Mouse (Mus musculus) skeletal muscle tissue, adult 2 months (tissue): Measurements from ENCODE around the gene Cstf2.

ENCODE experiments used
- DNase-seq: peaks from one replicate; pipeline ENCODE4 v3.0.0-alpha.2; 2012; ENCODE audit warnings: low read depth, low spot score

Cstf2 gene

DNA sequence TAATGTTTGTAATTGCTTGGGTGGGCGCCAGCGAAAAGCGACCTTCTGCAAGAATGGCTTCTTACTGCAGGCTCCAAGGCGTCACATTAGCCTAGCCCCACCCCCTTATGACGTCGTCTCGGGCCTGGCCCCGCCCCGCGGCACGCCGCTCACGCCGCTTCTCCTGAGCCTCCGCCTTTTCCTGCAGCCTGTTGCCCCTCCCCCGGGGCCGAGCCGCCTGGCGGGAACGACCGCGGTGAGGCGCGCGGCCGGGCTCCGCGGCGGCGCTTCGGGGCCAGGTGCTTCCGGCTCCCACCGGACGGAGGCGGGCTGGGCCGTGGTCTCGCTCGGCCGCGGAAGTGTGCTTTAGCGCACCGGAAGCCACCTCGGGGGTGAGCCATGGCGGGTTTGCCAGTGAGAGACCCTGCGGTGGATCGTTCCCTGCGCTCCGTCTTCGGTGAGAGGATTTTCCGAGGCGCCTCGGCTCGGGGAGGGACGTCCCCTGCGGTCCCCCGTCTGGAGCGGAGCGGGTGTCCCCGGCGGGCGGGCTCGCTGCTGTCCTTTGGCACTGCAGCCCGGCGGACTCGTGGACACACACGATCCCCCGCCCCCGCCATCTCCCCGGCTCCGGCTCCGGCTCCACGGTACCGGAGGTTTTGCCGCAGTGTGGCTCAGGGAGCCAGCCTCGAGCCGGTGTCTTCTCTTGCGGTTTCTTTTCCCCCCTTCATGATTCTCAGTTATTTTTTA lies at the start of gene Cstf2:
Cstf2 (plus strand) TSS at position 201 of the 726 bp plus-strand sequence.
- DNase-seq = peak; percentile 87

DNA sequence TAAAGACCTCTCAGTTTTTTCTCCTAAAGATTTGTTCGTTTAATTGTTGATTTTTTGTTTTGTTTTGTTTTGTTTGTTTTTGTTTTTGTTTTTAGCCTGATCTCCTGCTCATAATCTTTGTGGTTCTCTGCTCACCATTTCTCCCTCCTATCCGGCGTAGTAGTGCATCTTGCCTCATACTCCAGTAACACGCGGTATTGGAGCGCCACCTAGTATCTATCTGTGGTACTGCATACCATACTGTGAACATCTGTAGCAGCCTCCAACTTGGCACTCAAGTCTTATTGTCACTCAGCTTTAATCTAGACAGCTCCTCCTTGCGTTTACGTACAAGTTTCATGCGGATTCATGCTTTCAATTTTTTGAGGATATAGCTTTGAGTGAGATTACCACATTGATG lies 40.0 kb upstream of the Cstf2 start:
- DNase-seq = peak; percentile 22

DNA sequence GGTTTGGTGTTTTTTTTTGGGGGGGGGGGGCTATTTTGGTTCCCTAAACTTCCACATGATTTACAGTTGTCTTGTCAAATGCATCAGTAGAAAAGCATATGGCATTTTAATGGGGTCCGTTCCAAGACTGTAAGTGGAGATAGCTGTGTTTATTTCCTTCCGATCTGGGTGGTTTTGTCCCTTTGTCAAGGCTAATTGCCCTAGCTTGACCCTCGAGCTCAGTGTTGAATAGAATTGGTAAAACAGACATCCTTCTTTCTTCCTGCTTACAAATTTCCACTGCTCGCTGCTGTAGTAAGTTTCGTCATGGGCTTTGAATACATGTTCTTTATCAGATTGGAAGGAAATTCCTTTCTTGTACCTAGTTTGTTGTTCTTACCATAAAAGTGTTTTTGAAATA lies 38.3 kb upstream of the Cstf2 start:
- DNase-seq = peak; percentile 3

DNA sequence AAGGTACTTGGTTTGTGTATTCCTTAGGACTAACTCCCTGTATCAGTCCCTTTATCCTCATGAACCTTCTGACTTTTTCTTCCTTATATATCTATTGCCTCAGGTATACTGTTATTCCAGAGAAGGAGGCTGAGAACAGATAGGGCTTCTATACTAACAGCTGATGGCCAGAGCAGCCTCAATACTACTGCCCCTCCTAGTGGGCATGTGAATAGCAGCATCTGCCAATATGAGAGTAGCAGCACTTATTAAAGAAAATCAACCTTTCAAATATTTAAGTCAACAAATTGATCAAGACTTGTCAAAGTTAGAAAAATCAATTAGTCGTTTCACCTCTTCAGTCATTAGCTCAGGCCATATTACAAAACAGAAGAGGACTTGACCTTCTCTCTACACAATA lies 10.0 kb upstream of the Cstf2 start:
- no peak for DNase-seq

DNA sequence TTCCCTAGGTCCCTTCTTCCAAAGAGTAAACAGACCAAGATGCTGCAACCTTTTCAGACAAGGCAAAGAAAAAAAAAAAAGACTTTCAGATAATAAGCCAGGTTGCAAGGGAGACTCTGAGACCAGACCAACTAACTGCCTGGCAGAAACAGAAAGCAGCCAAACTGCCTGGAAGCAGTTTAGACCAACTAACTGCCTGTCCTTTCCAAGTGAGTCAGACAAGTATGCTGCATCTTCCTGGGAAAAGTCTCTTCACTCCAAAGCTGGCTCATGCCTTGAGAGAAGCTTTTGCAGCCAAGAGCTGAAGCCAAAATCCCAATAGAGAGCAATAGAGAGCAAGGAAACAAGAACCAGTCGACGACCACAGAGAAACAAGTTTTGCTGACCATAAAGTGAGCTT lies 2.1 kb upstream of the Cstf2 start:
- peak; percentile 27 for DNase-seq

DNA sequence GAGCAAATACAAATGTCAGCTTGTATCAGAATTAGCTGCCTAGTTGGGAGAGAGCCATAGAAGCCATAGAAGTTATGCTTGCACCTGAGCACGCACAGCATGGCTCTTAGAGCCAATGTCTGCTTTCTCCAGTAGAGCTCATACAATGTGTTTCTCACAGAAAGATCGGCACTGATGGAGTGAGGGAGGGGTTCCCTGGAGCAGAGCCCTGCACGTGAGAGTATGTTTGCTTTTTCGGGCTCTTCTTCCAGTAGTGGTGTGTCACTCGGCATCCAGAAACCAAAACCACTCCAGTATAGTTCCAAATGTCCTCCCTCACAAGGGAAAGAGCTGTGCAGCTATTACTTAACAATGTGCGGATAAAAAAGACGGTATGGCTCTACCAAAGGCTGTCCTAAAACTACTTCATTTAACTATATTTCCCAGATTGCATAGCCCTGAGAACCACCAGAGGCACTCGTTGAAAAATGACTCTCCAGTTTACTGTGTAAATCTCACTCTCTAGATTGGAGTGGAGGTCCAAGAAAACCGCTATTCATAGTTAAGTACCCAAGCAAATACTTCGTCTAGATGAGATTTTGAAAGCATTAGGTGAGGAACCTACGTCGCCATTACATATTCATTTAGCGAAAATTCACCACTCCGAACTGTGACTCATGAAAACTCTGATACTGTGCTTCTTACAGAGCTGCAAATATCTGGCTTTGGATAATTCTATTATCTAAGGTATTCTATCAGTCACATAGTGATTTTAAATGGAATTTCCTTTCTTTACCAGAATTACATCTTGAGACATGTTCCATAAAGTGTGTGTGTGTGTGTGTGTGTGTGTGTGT lies 729 bp upstream of the Cstf2 start:
- no peak for DNase-seq

DNA sequence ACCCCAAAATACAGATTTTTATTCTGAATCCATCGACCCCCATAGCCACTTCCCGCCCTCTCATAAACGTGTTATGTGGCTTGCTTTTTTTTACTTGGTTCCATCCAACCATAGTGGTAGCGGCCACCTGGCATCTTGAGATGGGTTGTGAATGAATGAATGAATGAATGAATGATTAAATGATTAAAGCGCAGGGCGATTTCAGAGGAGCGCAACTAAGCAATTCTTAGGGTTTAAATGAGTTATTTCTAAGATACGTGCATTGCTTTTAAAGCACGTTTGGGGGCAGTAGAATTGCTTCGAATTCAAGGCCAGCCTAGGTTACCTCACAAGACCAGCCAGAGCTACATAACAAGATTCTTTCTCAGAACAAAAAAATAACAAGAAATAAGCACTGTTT lies 777 bp downstream of the Cstf2 start:
- no peak for DNase-seq

DNA sequence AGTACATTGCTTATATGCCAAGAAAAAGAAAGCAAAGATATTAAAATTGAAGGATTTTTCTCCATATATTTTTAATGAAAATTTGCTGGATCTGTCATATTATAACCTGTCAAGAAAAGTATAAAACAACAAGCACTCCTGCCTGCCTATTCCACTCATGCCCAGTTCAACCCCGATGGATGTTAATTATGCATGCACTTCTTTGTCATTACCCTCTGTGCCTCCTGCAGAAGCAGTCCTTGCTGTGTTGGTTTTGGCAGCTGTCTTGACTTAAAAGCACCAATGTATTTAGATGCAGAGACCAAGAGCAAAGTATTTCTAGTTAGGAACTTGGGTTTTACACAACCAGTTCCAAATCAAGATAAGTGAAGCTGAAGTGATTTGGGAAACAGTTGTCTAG lies 26.5 kb downstream of the Cstf2 start:
- no peak for DNase-seq

DNA sequence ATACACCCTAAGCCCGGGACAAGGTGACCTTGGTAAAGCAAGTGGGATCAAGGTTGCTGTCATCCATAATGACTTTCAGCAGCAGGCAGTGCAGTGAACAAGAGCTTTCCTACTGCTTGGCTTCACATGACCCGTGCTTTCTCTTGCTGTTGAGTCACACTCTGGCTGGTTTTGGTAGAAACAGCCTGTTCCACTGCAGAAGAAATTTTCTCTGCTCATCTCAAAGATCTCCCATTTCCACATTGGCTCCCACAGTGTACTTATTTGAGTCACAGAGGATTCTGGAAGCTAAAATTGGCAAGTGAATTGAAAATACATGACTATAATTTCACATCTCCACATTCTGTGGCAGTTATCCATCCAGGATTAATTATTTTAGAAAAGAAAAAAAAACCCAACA lies 43.7 kb downstream of the Cstf2 start:
- DNase-seq = peak; percentile 16

DNA sequence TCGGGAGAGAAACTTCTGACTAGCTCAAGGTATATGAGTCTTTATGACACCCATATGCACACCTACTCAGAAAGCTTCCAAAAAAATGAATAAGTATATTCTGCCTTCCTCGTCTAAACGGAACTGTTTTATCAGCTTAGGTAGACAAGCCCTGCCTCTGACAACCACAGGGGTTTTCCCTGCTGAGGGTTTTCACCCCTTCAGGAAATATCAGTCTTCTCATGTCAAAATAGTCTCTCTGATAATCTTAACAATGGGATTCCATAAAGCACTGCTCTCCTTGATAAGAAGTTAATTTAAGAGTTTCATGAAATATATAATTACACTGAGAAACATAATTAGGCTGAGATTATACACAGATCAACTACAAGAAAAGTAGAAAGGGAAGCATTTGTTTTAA lies 52.8 kb downstream of the Cstf2 start:
- DNase-seq = no peak

DNA sequence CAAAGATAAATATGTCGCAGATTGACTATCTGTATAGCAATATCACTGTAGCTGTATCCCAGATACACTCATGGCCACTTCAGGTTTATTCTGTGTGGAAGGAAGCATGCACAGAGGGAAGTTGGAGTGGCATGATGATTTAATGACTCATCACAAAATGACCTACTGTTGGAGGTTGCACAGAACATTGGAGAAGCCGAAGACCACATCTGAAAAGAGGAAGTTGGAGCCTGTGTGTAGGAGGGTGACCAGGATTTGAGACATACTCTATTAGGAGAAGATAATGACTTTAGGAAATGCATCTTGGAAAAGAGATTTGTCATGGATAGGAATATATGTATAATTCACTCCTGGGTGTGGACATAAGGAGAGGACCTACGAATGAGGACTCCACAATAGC lies 57.4 kb downstream of the Cstf2 start:
- DNase-seq = no peak

DNA sequence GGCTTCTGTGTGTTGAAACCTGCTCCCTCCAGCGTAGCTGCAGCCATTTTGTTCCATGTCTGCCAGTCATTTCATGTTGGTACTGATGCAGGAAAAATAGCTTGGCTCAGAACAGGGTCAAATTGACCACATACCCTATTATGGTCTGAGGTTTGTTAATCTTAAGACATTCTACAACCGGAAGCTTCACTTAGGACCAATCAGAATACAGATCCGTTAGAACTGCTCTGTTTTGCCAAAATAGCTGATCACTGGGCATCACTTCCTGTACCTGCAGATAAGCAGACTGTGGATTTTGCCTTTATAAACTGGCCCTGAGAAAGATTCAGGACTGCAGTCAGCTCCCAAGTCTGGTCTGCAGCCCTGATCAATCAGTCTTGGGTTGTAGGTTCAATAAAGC lies 69.6 kb downstream of the Cstf2 start:
- no peak for DNase-seq

DNA sequence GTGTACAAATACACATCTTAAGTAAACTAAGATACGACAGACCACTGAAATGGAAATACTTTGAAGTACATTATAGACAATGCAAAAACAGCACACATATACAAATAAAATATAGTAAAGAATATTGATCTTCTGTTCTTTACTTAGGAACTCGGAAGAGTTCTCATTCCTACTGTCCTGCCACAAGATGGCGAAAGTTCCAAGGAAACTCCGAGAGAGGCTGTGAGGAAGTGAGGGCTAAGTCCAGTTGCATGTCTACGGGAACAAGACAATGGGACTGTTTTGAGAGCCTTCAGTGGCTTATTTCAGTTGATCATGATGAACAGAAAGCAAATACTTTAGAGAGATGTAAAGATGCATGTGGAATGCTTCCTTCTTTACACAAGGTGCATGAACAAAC lies 73.3 kb downstream of the Cstf2 start:
- DNase-seq = no peak

DNA sequence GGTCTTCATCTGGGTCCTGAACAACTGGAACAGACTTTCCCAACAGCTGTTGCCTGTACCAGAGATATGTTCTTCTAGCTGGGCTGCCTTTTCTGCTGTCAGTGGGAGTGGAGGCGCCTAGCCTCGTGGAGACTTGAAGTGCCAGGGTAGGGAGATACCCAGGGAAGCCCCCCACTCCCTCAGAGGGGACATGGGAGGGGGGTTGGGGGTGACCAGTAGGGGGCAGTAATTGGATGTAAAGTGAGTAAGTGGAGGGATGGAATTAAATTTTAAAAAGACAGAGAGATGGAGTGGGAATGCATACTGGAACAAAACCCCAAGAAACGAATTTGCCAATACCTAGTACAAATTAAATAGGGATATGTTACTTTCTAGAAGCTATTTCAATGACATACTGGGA lies 74.8 kb downstream of the Cstf2 start:
- DNase-seq = no peak
